Comparison of ENCODE assay signal across 16 mouse cellular contexts in the genomic region with DNA sequence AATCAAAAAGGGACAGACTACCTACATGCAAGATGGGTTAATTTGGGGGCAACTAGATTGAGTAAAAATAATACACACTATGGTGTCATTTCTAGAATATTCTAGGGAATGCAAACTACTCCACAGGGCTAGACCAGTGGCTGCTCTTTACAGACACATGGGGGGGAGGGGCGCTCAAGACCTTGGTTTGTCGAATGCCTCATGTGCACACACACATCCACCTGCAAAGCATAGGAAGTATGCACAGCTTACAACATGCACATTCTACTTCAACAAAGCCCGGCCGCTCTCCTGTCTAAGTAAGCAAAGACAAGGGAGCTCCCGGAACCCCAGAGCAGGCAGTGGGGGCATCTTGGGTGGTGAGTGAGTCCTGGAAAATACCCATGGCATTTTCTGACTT.
"Had no signal": no experiment of that assay in that cellular context is flagged by ENCODE, and none has a peak within 500 bp of the region (broad histone marks: within the 10 kb centered on the region; RNA-seq: fewer than 3 reads in every experiment).

No protein-coding gene starts in this region.

- H3K9me3 ChIP-seq: kidney, embryonic 15.5 days; limb, embryonic 10.5 days; limb, embryonic 13.5 days; liver, embryonic 12.5 days; liver, embryonic 15.5 days had no signal

- DNase-seq: kidney, adult 11 months; kidney, adult 8-10 months; kidney, postnatal 25 days; layer of hippocampus, adult 9-11 months; liver; lung, adult 2 months; lung, postnatal 14 days; lung, postnatal 4 days; midbrain, embryonic 14.5 days had no signal

- H3K4me1 ChIP-seq: liver, embryonic 12.5 days; liver, embryonic 15.5 days had no signal

- H3K27ac ChIP-seq: kidney, embryonic 15.5 days; layer of hippocampus, adult 2 months; limb, embryonic 10.5 days; limb, embryonic 13.5 days; liver, embryonic 12.5 days; liver, embryonic 15.5 days had no signal

- H3K27me3 ChIP-seq: kidney, embryonic 15.5 days; liver, embryonic 12.5 days; liver, embryonic 15.5 days had no signal

- ATAC-seq: liver, embryonic 12.5 days had no signal

- H3K36me3 ChIP-seq: liver, embryonic 15.5 days had no signal

- H3K9ac ChIP-seq: kidney, embryonic 15.5 days; limb, embryonic 13.5 days; liver, embryonic 12.5 days; liver, embryonic 15.5 days had no signal

- H3K4me2 ChIP-seq: kidney, embryonic 15.5 days; limb, embryonic 13.5 days; liver, embryonic 12.5 days; liver, embryonic 15.5 days; midbrain, embryonic 11.5 days had no signal

- H3K4me3 ChIP-seq: kidney, embryonic 15.5 days; layer of hippocampus, adult 2 months; limb, embryonic 10.5 days; limb, embryonic 13.5 days; liver, embryonic 12.5 days; liver, embryonic 15.5 days had no signal
